Mouse (Mus musculus): Measurements from ENCODE around the gene Cand2.

- TF ChIP-seq HCFC1 (IDR thresholded peaks at IDR 0.05; ENCODE audit: borderline replicate concordance, insufficient read depth, low read length) = no peak
- no peak for TF ChIP-seq ZC3H11A (IDR thresholded peaks at IDR 0.05; ENCODE audit: borderline replicate concordance, low read depth, low read length)
- no peak for TF ChIP-seq ZNF384 (IDR thresholded peaks at IDR 0.05; ENCODE audit: low read depth, low read length)
- no peak for TF ChIP-seq CHD2 (IDR thresholded peaks at IDR 0.05; ENCODE audit: low read depth, low read length)
- no peak for TF ChIP-seq MAFK (IDR thresholded peaks at IDR 0.05; ENCODE audit: insufficient read depth, low read depth, low read length)
These were observed 46.8 kb upstream of the Cand2 start for GRCm38 (mm10) chr6:115727570-115727969.
